Mouse (Mus musculus): ENCODE results near the gene Myod1. TPM values are rescaled to one million over a fixed set of nuclear protein-coding genes. Genes with fewer than 3 reads are reported as not detected.

Gene Myod1
- polyA plus RNA-seq, 1 experiment from 2014 or later: 10.0 TPM

- H3K4me3 ChIP-seq (ENCODE audit: low read depth, low read length): no peak overlapping the region
- H3K36me3 ChIP-seq (ENCODE audit: control insufficient read depth, insufficient read depth, low read length): no peaks in the 10 kb centered on the region
- H3K27me3 ChIP-seq (ENCODE audit: control insufficient read depth, insufficient read depth, low read length): peaks cover 59% of the 10 kb centered on the region
- H3K9me3 ChIP-seq (ENCODE audit: control insufficient read depth, low read length): no peaks in the 10 kb centered on the region
- H3K4me2 ChIP-seq (ENCODE audit: low read depth): 0 out of 2 replicates have a peak overlapping the region, but pooled peaks have one; percentile 75
- H3K9ac ChIP-seq (ENCODE audit: low read length): no peak overlapping the region
- ATAC-seq (ENCODE audit: insufficient read depth, low FRiP score, low TSS enrichment) (no peak), DNase-seq (ENCODE audit: low spot score) (no peak)
- no peak overlapping the region for H3K27ac ChIP-seq (ENCODE audit: low read depth, low read length)
- WGBS: 37% methylated on average over 6 of the region's 6 CpGs
- peaks cover 5% of the 10 kb centered on the region; the same call in 1 of the 2 replicates for H3K4me1 ChIP-seq (ENCODE audit: control insufficient read depth, insufficient read depth, low read length)
Measured at GRCm38 (mm10) chr7:46395571-46395970, 19.3 kb downstream of the Myod1 start.

GRCm38 (mm10) chr7:46396231-46396927 is 20.1 kb downstream of the Myod1 start, which contains the start of gene Kcnc1:
Gene Kcnc1 (plus strand): TSS chr7:46396497.
- WGBS: under 1% methylated on average over 54 of the region's 93 CpGs
- DNase-seq (ENCODE audit: low spot score): peak; percentile 83
- Histone ChIP-seq H3K4me2 (ENCODE audit: low read depth) (peak within 1 kb of the TSS; percentile 75), H3K36me3 (ENCODE audit: control insufficient read depth, insufficient read depth, low read length) (no peaks in the 10 kb centered on the region), H3K9me3 (ENCODE audit: control insufficient read depth, low read length) (no peaks in the 10 kb centered on the region), H3K4me3 (ENCODE audit: low read depth, low read length) (peak within 1 kb of the TSS; percentile 51), H3K27ac (ENCODE audit: low read depth, low read length) (no peak within 1 kb of the TSS), H3K27me3 (ENCODE audit: control insufficient read depth, insufficient read depth, low read length) (peaks cover 59% of the 10 kb centered on the region), H3K4me1 (ENCODE audit: control insufficient read depth, insufficient read depth, low read length) (peaks cover 5% of the 10 kb centered on the region; the same call in 1 of the 2 replicates), H3K9ac (ENCODE audit: low read length) (peak within 1 kb of the TSS; percentile 67)
- peak; percentile 64 for ATAC-seq (ENCODE audit: insufficient read depth, low FRiP score, low TSS enrichment)

DNA sequence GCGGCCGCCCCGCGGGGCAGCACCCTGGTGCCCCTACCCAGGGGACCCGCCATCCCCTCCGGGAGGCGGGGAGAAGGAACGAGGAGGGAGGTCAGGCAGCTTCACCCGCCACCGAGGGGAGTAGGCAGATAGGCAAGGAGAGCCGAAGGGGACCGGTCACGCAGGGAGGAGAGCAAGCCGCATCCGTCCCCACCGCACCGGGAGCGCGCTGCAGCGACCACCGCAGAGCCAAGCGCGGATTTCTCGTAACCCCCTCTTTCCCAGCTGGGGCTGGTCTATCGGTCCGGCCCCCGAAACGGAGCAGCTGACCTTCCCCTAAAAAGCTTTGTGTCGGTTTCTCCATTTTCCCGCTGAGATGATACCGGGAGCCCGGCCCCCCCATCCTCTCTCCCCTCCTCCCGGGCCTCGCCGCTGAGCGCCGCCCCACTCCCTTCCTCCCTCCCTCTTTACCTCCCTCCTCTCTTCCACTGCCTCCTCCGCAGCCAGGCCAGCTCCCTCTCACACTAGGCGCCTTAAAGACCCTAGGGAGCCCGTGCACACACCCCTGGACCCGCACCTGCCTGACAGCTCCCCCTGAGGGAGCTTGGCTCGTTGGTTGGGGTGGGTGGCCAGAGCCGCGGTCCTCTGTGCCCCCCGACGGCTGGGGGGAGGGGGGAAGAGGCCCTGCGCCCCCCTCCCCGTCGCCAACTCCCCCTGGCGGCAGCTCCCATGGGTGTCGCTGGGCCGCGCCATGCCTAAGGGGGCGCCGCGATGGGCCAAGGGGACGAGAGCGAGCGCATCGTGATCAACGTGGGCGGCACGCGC is 20.9 kb downstream of the Myod1 start:
- DNase-seq (ENCODE audit: low spot score) (peak; percentile 49), ATAC-seq (ENCODE audit: insufficient read depth, low FRiP score, low TSS enrichment) (0 out of 2 replicates have a peak, but pooled peaks have one; percentile 10)
- Histone ChIP-seq H3K9me3 (ENCODE audit: control insufficient read depth, low read length) (no peaks in the 10 kb centered on the region), H3K4me2 (ENCODE audit: low read depth) (peak overlapping the region; percentile 75), H3K36me3 (ENCODE audit: control insufficient read depth, insufficient read depth, low read length) (no peaks in the 10 kb centered on the region), H3K4me1 (ENCODE audit: control insufficient read depth, insufficient read depth, low read length) (peaks cover 5% of the 10 kb centered on the region; the same call in 1 of the 2 replicates), H3K27ac (ENCODE audit: low read depth, low read length) (no peak overlapping the region), H3K27me3 (ENCODE audit: control insufficient read depth, insufficient read depth, low read length) (peaks cover 59% of the 10 kb centered on the region), H3K9ac (ENCODE audit: low read length) (peak overlapping the region; percentile 67), H3K4me3 (ENCODE audit: low read depth, low read length) (peak overlapping the region; percentile 51)
- under 1% methylated on average over 49 of the region's 64 CpGs for WGBS

DNA sequence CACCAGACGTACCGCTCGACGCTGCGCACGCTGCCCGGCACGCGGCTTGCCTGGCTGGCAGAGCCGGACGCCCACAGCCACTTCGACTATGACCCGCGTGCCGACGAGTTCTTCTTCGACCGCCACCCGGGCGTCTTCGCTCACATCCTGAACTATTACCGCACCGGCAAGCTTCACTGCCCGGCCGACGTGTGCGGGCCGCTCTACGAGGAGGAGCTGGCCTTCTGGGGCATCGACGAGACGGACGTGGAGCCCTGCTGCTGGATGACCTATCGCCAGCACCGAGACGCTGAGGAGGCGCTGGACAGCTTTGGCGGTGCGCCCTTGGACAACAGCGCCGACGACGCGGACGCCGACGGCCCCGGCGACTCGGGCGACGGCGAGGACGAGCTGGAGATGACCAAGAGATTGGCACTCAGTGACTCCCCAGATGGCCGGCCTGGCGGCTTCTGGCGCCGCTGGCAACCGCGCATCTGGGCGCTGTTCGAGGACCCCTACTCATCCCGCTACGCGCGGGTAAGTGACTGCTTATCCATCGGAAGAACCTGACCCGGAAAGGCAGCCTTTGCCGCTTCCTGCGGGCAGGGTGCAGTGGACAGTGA is 21.6 kb downstream of the Myod1 start:
- Histone ChIP-seq H3K4me1 (ENCODE audit: control insufficient read depth, insufficient read depth, low read length) (peaks cover 5% of the 10 kb centered on the region; the same call in 1 of the 2 replicates), H3K4me3 (ENCODE audit: low read depth, low read length) (peak overlapping the region; percentile 51), H3K27me3 (ENCODE audit: control insufficient read depth, insufficient read depth, low read length) (peaks cover 59% of the 10 kb centered on the region), H3K27ac (ENCODE audit: low read depth, low read length) (no peak overlapping the region), H3K9ac (ENCODE audit: low read length) (no peak overlapping the region; the same call in 1 of the 2 replicates), H3K9me3 (ENCODE audit: control insufficient read depth, low read length) (no peaks in the 10 kb centered on the region), H3K36me3 (ENCODE audit: control insufficient read depth, insufficient read depth, low read length) (no peaks in the 10 kb centered on the region), H3K4me2 (ENCODE audit: low read depth) (peak overlapping the region; percentile 75)
- ATAC-seq (ENCODE audit: insufficient read depth, low FRiP score, low TSS enrichment) (no peak), DNase-seq (ENCODE audit: low spot score) (no peak)
- WGBS: 15% methylated on average over 70 of the region's 70 CpGs

DNA sequence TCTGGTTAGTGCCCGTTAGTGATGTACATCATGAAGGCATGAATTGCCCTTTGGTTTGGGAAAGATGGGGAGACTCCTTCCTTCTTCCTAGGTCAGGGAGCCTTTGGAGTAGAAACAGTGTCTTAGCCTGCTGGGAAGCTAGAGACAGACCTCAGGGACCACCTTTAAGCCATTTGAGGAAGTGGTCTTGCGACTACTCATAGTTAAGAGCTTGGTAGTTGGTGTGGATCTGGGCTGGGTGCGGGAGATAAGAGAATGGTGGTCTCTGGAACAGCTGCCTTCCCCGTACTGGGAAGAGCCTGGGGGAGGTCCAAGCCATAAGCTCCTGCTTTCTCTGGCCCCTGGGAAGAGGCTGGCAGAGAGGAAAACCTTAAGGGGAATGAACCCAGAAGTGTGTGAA is 22.3 kb downstream of the Myod1 start:
- ATAC-seq (ENCODE audit: insufficient read depth, low FRiP score, low TSS enrichment) (no peak), DNase-seq (ENCODE audit: low spot score) (no peak)
- H3K9ac ChIP-seq (ENCODE audit: low read length): no peak overlapping the region
- peaks cover 59% of the 10 kb centered on the region for H3K27me3 ChIP-seq (ENCODE audit: control insufficient read depth, insufficient read depth, low read length)
- no peak overlapping the region for H3K4me2 ChIP-seq (ENCODE audit: low read depth)
- H3K4me3 ChIP-seq (ENCODE audit: low read depth, low read length): no peak overlapping the region
- no peak overlapping the region for H3K27ac ChIP-seq (ENCODE audit: low read depth, low read length)
- peaks cover 5% of the 10 kb centered on the region; the same call in 1 of the 2 replicates for H3K4me1 ChIP-seq (ENCODE audit: control insufficient read depth, insufficient read depth, low read length)
- 57% methylated on average over 4 of the region's 4 CpGs for WGBS
- H3K9me3 ChIP-seq (ENCODE audit: control insufficient read depth, low read length): no peaks in the 10 kb centered on the region
- H3K36me3 ChIP-seq (ENCODE audit: control insufficient read depth, insufficient read depth, low read length): no peaks in the 10 kb centered on the region

- Histone ChIP-seq H3K4me1 (ENCODE audit: control insufficient read depth, insufficient read depth, low read length) (peaks cover 5% of the 10 kb centered on the region; the same call in 1 of the 2 replicates), H3K36me3 (ENCODE audit: control insufficient read depth, insufficient read depth, low read length) (no peaks in the 10 kb centered on the region), H3K27ac (ENCODE audit: low read depth, low read length) (no peak overlapping the region), H3K4me3 (ENCODE audit: low read depth, low read length) (no peak overlapping the region), H3K9ac (ENCODE audit: low read length) (no peak overlapping the region), H3K4me2 (ENCODE audit: low read depth) (no peak overlapping the region), H3K9me3 (ENCODE audit: control insufficient read depth, low read length) (no peaks in the 10 kb centered on the region), H3K27me3 (ENCODE audit: control insufficient read depth, insufficient read depth, low read length) (peaks cover 51% of the 10 kb centered on the region)
- ATAC-seq (ENCODE audit: insufficient read depth, low FRiP score, low TSS enrichment) (no peak), DNase-seq (ENCODE audit: low spot score) (no peak)
- 83% methylated on average over 1 of the region's 1 CpGs for WGBS
Measured at GRCm38 (mm10) chr7:46399676-46400075, 23.4 kb downstream of the Myod1 start.

DNA sequence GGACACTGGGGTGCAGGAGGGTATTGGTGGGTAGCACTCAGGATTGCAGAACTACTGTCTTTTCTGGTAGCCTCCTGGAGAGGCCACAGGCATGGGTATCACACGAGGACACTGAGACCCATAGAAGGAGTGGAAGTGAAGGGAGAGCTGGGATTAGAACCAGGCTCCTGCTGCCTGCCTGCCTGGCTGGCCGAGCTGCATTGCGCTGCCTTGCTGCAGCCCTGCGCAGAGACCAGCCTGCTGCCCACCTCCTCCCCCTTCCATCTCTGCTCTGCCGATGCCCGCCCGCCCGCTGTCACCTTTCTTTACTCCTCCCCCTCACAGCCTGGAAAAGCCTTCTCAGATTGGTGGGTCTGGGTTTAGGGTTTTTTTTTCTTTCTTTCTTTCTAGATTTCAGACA is 24.1 kb downstream of the Myod1 start:
- H3K27me3 ChIP-seq (ENCODE audit: control insufficient read depth, insufficient read depth, low read length): peaks cover 45% of the 10 kb centered on the region
- ATAC-seq (ENCODE audit: insufficient read depth, low FRiP score, low TSS enrichment) (no peak), DNase-seq (ENCODE audit: low spot score) (no peak)
- WGBS: 50% methylated on average over 8 of the region's 8 CpGs
- H3K4me2 ChIP-seq (ENCODE audit: low read depth): no peak overlapping the region
- H3K27ac ChIP-seq (ENCODE audit: low read depth, low read length): no peak overlapping the region
- H3K4me3 ChIP-seq (ENCODE audit: low read depth, low read length): no peak overlapping the region
- H3K36me3 ChIP-seq (ENCODE audit: control insufficient read depth, insufficient read depth, low read length): no peaks in the 10 kb centered on the region
- H3K4me1 ChIP-seq (ENCODE audit: control insufficient read depth, insufficient read depth, low read length): peaks cover 5% of the 10 kb centered on the region; the same call in 1 of the 2 replicates
- no peaks in the 10 kb centered on the region for H3K9me3 ChIP-seq (ENCODE audit: control insufficient read depth, low read length)
- no peak overlapping the region for H3K9ac ChIP-seq (ENCODE audit: low read length)

DNA sequence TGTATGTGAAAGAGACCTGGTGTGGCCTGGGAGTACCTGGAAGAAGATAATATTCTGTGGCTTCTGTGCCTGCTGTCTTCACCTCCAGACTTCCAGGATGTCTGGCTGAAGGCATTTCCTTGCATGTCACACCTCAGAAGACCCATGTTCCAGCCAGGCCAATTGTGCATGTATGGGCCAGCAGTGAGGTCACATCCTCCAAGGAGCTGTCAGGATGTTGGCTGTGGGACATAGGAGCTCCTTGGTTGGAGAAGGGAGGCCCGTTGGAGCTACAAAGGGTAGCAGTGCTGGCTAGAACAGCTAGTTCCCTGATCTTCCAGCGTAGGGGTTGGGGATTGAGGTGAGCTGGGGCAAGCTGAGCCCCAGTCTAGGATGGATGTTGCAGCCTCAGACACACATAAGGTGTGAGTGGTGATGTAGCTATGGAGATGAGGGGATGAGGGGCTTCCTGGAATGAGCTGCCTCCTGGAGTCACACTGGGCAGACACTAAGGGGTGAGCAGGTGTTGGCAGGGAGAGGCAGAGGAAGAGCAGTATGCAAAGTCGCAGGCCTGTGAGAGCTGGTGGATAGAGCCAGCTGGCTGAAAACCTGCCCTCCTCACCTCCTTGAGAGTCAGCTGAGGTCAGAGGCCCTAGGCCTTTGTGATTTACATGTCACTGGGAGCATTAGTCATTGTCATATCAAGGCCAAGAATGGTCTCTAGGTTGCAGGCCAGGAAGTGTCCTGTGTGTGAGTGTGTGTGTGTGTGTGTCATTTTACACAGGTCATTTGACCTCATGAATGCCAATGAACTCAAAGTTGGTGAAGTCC is 25.3 kb downstream of the Myod1 start:
- no peak overlapping the region for H3K27ac ChIP-seq (ENCODE audit: low read depth, low read length)
- peaks cover 5% of the 10 kb centered on the region; the same call in 1 of the 2 replicates for H3K4me1 ChIP-seq (ENCODE audit: control insufficient read depth, insufficient read depth, low read length)
- whole genome bisulfite sequencing: 78% methylated on average over 3 of the region's 3 CpGs
- ATAC-seq (ENCODE audit: insufficient read depth, low FRiP score, low TSS enrichment): no peak
- H3K27me3 ChIP-seq (ENCODE audit: control insufficient read depth, insufficient read depth, low read length): peaks cover 36% of the 10 kb centered on the region
- H3K9ac ChIP-seq (ENCODE audit: low read length): no peak overlapping the region
- H3K36me3 ChIP-seq (ENCODE audit: control insufficient read depth, insufficient read depth, low read length): no peaks in the 10 kb centered on the region
- no peak overlapping the region for H3K4me3 ChIP-seq (ENCODE audit: low read depth, low read length)
- no peak for DNase-seq (ENCODE audit: low spot score)
- no peak overlapping the region for H3K4me2 ChIP-seq (ENCODE audit: low read depth)
- no peaks in the 10 kb centered on the region for H3K9me3 ChIP-seq (ENCODE audit: control insufficient read depth, low read length)

Measured in neural tube, embryonic 11.5 days (tissue).